Mouse (Mus musculus) T-cell, adult 2 months (primary cell): ENCODE data around the gene Iqcj.

Experiments used
- DNase-seq: peaks from one replicate; pipeline ENCODE4 v3.0.0; 2022; ENCODE audit warnings: low spot score

Iqcj gene

GRCm38 (mm10) chr3:67954459-67955065, 62.5 kb downstream of the Iqcj start:
- DNase-seq: no peak

GRCm38 (mm10) chr3:67959672-67960071, 67.7 kb downstream of the Iqcj start:
- no peak for DNase-seq

GRCm38 (mm10) chr3:67960133-67960532, 68.1 kb downstream of the Iqcj start:
- DNase-seq: no peak

GRCm38 (mm10) chr3:67960727-67961126, 68.7 kb downstream of the Iqcj start:
- no peak for DNase-seq

- no peak for DNase-seq
Measured at GRCm38 (mm10) chr3:67961934-67962639, 70.1 kb downstream of the Iqcj start.

- DNase-seq: no peak
Measured at GRCm38 (mm10) chr3:67974340-67974998, 82.4 kb downstream of the Iqcj start.

GRCm38 (mm10) chr3:67980006-67980405, 88.0 kb downstream of the Iqcj start:
- no peak for DNase-seq

- no peak for DNase-seq
Measured at GRCm38 (mm10) chr3:67983329-67983728, 91.3 kb downstream of the Iqcj start.

- no peak for DNase-seq
Measured at GRCm38 (mm10) chr3:68002415-68002814, 110.4 kb downstream of the Iqcj start.

- no peak for DNase-seq
Measured at GRCm38 (mm10) chr3:68012342-68012741, 120.3 kb downstream of the Iqcj start.

GRCm38 (mm10) chr3:68015786-68016185, 123.8 kb downstream of the Iqcj start:
- no peak for DNase-seq

- no peak for DNase-seq
Measured at GRCm38 (mm10) chr3:68019401-68019800, 127.4 kb downstream of the Iqcj start.

- DNase-seq: no peak
Measured at GRCm38 (mm10) chr3:68036097-68036496, 144.1 kb downstream of the Iqcj start.

GRCm38 (mm10) chr3:68042951-68043350, 150.9 kb downstream of the Iqcj start:
- DNase-seq: no peak

GRCm38 (mm10) chr3:68045475-68046416, 153.7 kb downstream of the Iqcj start:
- DNase-seq: peak; percentile 6

GRCm38 (mm10) chr3:68053538-68053937, 161.5 kb downstream of the Iqcj start:
- DNase-seq: no peak

GRCm38 (mm10) chr3:68055071-68055470, 163.1 kb downstream of the Iqcj start:
- DNase-seq: no peak

- DNase-seq: peak; percentile 47
Measured at GRCm38 (mm10) chr3:68056373-68057275, 164.6 kb downstream of the Iqcj start.

GRCm38 (mm10) chr3:68059162-68059800, 167.3 kb downstream of the Iqcj start:
- no peak for DNase-seq

GRCm38 (mm10) chr3:68064731-68065130, 172.7 kb downstream of the Iqcj start, which contains the start of gene Schip1:
Schip1 (plus strand) TSS chr3:68064802.
- DNase-seq: no peak
